Mouse (Mus musculus) G1E (cell line): ENCODE data around the gene Ugt2a1. TPM values are rescaled to one million over a fixed set of nuclear protein-coding genes. Genes with fewer than 3 reads are reported as not detected.
"Not testable (repeated sequence)": the region's sequence is repeated elsewhere in the genome, so short reads cannot be mapped to it uniquely, and the experiment has no call there.

Source experiments
- ATAC-seq: 2 replicates; pipeline ENCODE4 v1.8.0; 2016; ENCODE audit warnings: mild to moderate bottlenecking; ENCODE audit not compliant: insufficient number of reproducible peaks, poor library complexity, low FRiP score, severe bottlenecking; ENCODE audit errors: extremely low read depth
- DNase-seq: peaks from one replicate; pipeline ENCODE4 v3.0.0; 2012; ENCODE audit warnings: low spot score
- H3K27me3 ChIP-seq: 2 replicates; pipeline ENCODE4 v1.6.1; 2012; ENCODE audit warnings: mild to moderate bottlenecking, low read length, inconsistent platforms; ENCODE audit not compliant: insufficient read depth
- H3K36me3 ChIP-seq: replicated peaks from 2 replicates; pipeline ENCODE3; 2012; ENCODE audit warnings: mild to moderate bottlenecking, inconsistent platforms
- H3K4me1 ChIP-seq: 2 replicates; pipeline ENCODE4 v1.6.1; 2012; ENCODE audit warnings: low read depth, low read length, inconsistent platforms, mixed read lengths; ENCODE audit not compliant: insufficient read depth
- H3K4me3 ChIP-seq: 2 replicates; pipeline ENCODE4 v1.5.1; 2012; ENCODE audit warnings: low read depth, mild to moderate bottlenecking, inconsistent platforms, low read length, moderate library complexity, mixed read lengths
- H3K9me3 ChIP-seq: replicated peaks from 2 replicates; pipeline ENCODE4 v1.6.1; 2012; ENCODE audit warnings: inconsistent platforms
- CTCF ChIP-seq: IDR thresholded peaks from 2 replicates; pipeline ENCODE4 v1.5.1; 2012; ENCODE audit warnings: low read depth, low read length, inconsistent platforms, mixed read lengths
- GATA1 ChIP-seq: IDR thresholded peaks from 2 replicates; pipeline ENCODE4 v1.6.1; 2012; ENCODE audit warnings: borderline replicate concordance, low read length, inconsistent platforms, mixed read lengths
- GATA2 ChIP-seq: IDR thresholded peaks from 2 replicates; pipeline ENCODE4 v1.6.1; 2012; ENCODE audit warnings: low read depth, low read length, inconsistent platforms, borderline replicate concordance
- POLR2AphosphoS5 ChIP-seq: IDR thresholded peaks from 2 replicates; pipeline ENCODE4 v1.6.1; 2012; ENCODE audit warnings: low read depth, low read length, inconsistent platforms; ENCODE audit not compliant: insufficient replicate concordance
- TAL1 ChIP-seq: conservative IDR thresholded peaks from 2 replicates; pipeline ENCODE4 v1.6.1; 2012; ENCODE audit warnings: low read depth, low read length, inconsistent platforms, mixed read lengths
- polyA plus RNA-seq: library from polyadenylated mRNA; stranded (reverse); fragments of >175 nt; gene quantifications from 2 replicates; pipeline ENCODE4 v1.2.3, GENCODE M21; 2012
- total RNA-seq, 2 experiments: library from RNA; stranded (forward) in 1 of 2; stranded (reverse) in 1 of 2; fragments of 200-1000 nt in 1 of 2; fragments of >200 nt in 1 of 2; fragmentation: Nextera tagmentation in 1 of 2; gene quantifications; 2 replicates each; pipeline ENCODE4 v1.2.3; 2014 to 2017

The Ugt2a1 gene
- total and polyA plus RNA-seq, 3 experiments: not detected

- ATAC-seq (no peak), DNase-seq (no peak)
- Histone ChIP-seq H3K4me1 (no peaks in the 10 kb centered on the region), H3K4me3 (no peak overlapping the region), H3K9me3 (no peaks in the 10 kb centered on the region), H3K36me3 (no peaks in the 10 kb centered on the region), H3K27me3 (no peaks in the 10 kb centered on the region)
- TF ChIP-seq POLR2AphosphoS5: no peak
- TF ChIP-seq GATA1: no peak
These were observed 12.0 kb upstream of the Ugt2a1 start for GRCm38 (mm10) chr5:87502687-87503086.

DNA sequence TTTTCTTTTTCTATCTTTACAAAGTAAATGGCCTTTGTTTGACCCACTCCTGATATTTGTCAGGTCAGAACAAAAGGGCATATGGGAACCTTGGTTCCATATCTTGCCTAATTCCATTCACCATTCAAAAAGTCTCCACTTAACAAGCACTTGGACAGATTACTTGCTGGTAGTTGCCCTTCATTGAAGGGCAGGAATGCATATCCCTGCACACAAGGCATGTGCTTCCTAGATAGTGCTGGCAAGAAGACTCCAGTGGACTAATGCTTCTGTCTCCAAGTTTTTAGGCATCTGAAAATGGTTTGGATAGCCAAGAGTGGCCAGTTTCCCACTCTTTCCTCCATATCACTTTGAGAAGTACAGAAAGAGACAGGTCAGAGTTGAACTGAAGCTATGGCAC lies 8.7 kb upstream of the Ugt2a1 start:
- H3K4me1 ChIP-seq: no peaks in the 10 kb centered on the region
- H3K4me3 ChIP-seq: no peak overlapping the region
- DNase-seq (no peak), ATAC-seq (no peak)
- H3K27me3 ChIP-seq: no peaks in the 10 kb centered on the region
- H3K36me3 ChIP-seq: no peaks in the 10 kb centered on the region
- TF ChIP-seq POLR2AphosphoS5: no peak
- TF ChIP-seq GATA1: no peak
- no peak for TF ChIP-seq CTCF
- TF ChIP-seq TAL1: no peak
- TF ChIP-seq GATA2: no peak
- no peaks in the 10 kb centered on the region for H3K9me3 ChIP-seq

- H3K4me3 ChIP-seq: no peak overlapping the region
- no peak for ATAC-seq
- no peak for TF ChIP-seq POLR2AphosphoS5
- no peak for TF ChIP-seq GATA2
- no peaks in the 10 kb centered on the region for H3K27me3 ChIP-seq
- no peak for DNase-seq
- H3K4me1 ChIP-seq: no peaks in the 10 kb centered on the region
- H3K9me3 ChIP-seq: no peaks in the 10 kb centered on the region
- no peaks in the 10 kb centered on the region for H3K36me3 ChIP-seq
These were observed 8.3 kb upstream of the Ugt2a1 start for GRCm38 (mm10) chr5:87498936-87499335.

GRCm38 (mm10) chr5:87486706-87487105 lies 4.0 kb downstream of the Ugt2a1 start, which contains the start of gene Gm43638:
Gene Gm43638, minus strand, starts transcription at chr5:87486806.
- H3K4me1 ChIP-seq, H3K27me3 ChIP-seq, H3K9me3 ChIP-seq, H3K4me3 ChIP-seq, DNase-seq, H3K36me3 ChIP-seq, ATAC-seq: not testable (repeated sequence)

GRCm38 (mm10) chr5:87482160-87482559 lies 8.5 kb downstream of the Ugt2a1 start, which contains the start of gene Ugt2a2:
Gene Ugt2a2, minus strand, starts transcription at chr5:87482260.
- no peaks in the 10 kb centered on the region for H3K4me1 ChIP-seq
- ATAC-seq: no peak
- H3K9me3 ChIP-seq: no peaks in the 10 kb centered on the region; the same call in 1 of the 2 replicates
- no peak for DNase-seq
- TF ChIP-seq GATA2: no peak
- no peak for TF ChIP-seq TAL1
- no peak for TF ChIP-seq POLR2AphosphoS5
- TF ChIP-seq CTCF: no peak
- no peak for TF ChIP-seq GATA1
- no peaks in the 10 kb centered on the region for H3K36me3 ChIP-seq
- H3K4me3 ChIP-seq: no peak within 1 kb of the TSS
- no peaks in the 10 kb centered on the region for H3K27me3 ChIP-seq

DNA sequence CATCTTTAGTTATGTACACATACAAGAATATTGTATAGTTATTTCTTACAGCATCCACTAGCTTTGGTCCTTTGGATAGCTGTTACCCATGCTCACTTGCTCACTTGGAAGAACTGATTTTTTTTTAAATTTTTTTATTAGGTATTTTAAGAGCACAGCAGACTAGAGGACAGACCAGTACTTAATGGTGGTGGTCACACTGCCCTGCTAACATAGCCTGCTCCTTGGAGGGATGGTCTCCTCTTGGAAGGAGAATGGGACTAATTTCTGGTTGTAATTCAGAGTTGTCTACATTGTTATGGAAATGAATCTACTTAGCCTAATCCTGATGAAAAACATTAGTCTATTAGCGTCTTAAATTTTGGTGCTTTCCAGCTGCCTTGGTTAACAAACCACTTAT lies 31.9 kb downstream of the Ugt2a1 start:
- Histone ChIP-seq H3K36me3 (no peaks in the 10 kb centered on the region), H3K9me3 (no peaks in the 10 kb centered on the region), H3K4me1 (no peaks in the 10 kb centered on the region), H3K4me3 (no peak overlapping the region), H3K27me3 (no peaks in the 10 kb centered on the region)
- DNase-seq (no peak), ATAC-seq (no peak)
- TF ChIP-seq GATA1: no peak

DNA sequence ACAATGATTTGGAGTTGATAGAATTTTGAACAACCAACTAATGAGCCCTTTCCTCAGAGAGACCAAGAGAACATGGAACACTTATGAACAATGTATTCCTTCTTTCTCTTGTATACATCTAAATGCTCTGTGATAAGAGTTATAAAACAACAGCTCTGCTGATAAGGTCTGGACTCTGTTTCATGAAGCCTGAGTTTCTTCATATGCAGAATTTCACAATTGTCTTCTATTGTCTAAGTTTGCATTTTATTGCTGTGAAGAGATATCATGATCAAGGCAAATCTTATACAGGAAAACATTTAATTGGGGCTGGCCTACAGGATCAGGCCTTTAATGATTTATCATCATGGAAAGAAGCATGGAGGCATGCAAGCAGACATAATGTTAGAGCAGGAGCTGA lies 33.0 kb downstream of the Ugt2a1 start:
- ATAC-seq: no peak
- Histone ChIP-seq H3K36me3 (no peaks in the 10 kb centered on the region), H3K4me3 (no peak overlapping the region), H3K9me3 (no peaks in the 10 kb centered on the region), H3K27me3 (no peaks in the 10 kb centered on the region), H3K4me1 (no peaks in the 10 kb centered on the region)
- TF ChIP-seq GATA1: no peak
- TF ChIP-seq TAL1: no peak
- TF ChIP-seq CTCF: no peak
- TF ChIP-seq GATA2: no peak
- no peak for TF ChIP-seq POLR2AphosphoS5
- DNase-seq: no peak
